In the genomic region with DNA sequence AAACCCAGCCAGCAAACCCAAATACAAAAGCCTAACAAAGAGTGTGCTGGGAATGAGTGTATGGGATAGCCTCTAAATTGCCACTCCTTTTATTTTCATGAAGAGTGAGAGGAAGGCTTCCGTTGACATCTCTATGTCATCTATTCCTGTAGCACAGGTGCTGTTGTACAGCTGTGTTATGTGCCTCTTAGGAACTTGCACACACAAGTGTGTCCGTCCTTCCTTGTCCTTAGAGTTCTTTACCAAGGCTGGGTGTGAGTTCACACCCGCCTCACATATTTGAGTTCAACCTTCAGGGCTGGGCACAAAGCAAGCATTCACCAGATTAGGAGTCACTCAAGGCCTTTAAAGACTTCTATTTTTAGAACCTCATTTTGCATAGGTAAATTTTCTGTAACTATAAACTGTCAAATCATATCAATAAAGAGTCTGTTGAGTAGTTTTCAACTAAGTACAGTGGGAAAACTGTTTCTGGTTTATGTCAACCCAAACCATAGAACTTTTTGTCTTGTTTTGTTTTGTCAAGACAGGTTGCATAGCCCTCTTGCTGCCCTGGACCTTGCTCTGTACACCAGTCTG, we compare ENCODE assay signal across 23 mouse cellular contexts. TPM values are rescaled to one million over a fixed set of nuclear protein-coding genes. Genes with fewer than 3 reads are reported as not detected.
DNase-seq lines count a peak whose midpoint lies in the region; ATAC-seq and TF ChIP-seq lines count a peak whose summit lies in the region.
"Had no signal": no experiment of that assay in that cellular context is flagged by ENCODE, and none has a peak within 500 bp of the region (broad histone marks: within the 10 kb centered on the region; RNA-seq: fewer than 3 reads in every experiment).

No protein-coding gene starts in this region.

- H3K27ac ChIP-seq in left cerebral cortex, adult 2 months: no peak overlapping the region
- H3K27ac ChIP-seq in CH12.LX (ENCODE audit: insufficient read depth, low read depth): peak overlapping the region; percentile 98
- H3K27ac ChIP-seq in stomach, embryonic 16.5 days (ENCODE audit: low read length): peak overlapping the region; percentile 25; the same call in 1 of the 2 replicates
- no peak overlapping the region for H3K27ac ChIP-seq in forebrain, embryonic 15.5 days (replicated peaks)
- H3K27ac ChIP-seq: embryonic facial prominence, embryonic 12.5 days; embryonic facial prominence, embryonic 15.5 days; heart, adult 2 months; heart, embryonic 10.5 days; hindbrain, embryonic 12.5 days; hindbrain, embryonic 15.5 days had no signal

- TF ChIP-seq CTCF in left cerebral cortex, adult 2 months (IDR thresholded peaks at IDR 0.05): no peak
- no peak for TF ChIP-seq CTCF in CH12.LX (conservative IDR thresholded peaks at IDR 0.05 in 1 of 2, IDR thresholded peaks at IDR 0.05 in 1 of 2; ENCODE audit: low read depth in 2 of 2, low read length in 2 of 2)

- H3K4me1 ChIP-seq in CH12.LX (ENCODE audit: control insufficient read depth in 1 of 2, insufficient read depth in 2 of 2): peaks cover 14 to 59% of the 10 kb centered on the region in 2 experiments
- H3K4me1 ChIP-seq in stomach, embryonic 16.5 days (ENCODE audit: control insufficient read depth, insufficient read depth, low read length): peaks cover 13% of the 10 kb centered on the region
- H3K4me1 ChIP-seq in forebrain, embryonic 15.5 days: peaks cover 27% of the 10 kb centered on the region

- ATAC-seq in stomach, embryonic 16.5 days (ENCODE audit: insufficient read depth, low FRiP score): no peak
- ATAC-seq in forebrain, embryonic 15.5 days (replicated peaks): no peak
- ATAC-seq: forebrain, embryonic 14.5 days; Patski had no signal

- dilution Hi-C loops in CH12.LX (cut with MboI; ENCODE audit: extremely low pct_ligation_motif_present, extremely low pct_unique_long_range_greater_than_20kb, low sequenced_read_pairs): no loop called here

- peaks cover 75% of the 10 kb centered on the region for H3K79me2 ChIP-seq in CH12.LX (replicated peaks; ENCODE audit: control insufficient read depth, extremely low read depth, insufficient read depth, poor library complexity, severe bottlenecking)

- H3K36me3 ChIP-seq in CH12.LX (replicated peaks in 1 of 2; ENCODE audit: control insufficient read depth in 1 of 2, insufficient read depth in 1 of 2, low read length in 1 of 2): peaks cover 13 to 25% of the 10 kb centered on the region in 2 experiments
- no peaks in the 10 kb centered on the region for H3K36me3 ChIP-seq in stomach, embryonic 16.5 days (ENCODE audit: control insufficient read depth, insufficient read depth, low read length)
- H3K36me3 ChIP-seq in forebrain, embryonic 15.5 days: no peaks in the 10 kb centered on the region
- H3K36me3 ChIP-seq: embryonic facial prominence, embryonic 12.5 days; embryonic facial prominence, embryonic 15.5 days; G1E; heart, embryonic 10.5 days; hindbrain, embryonic 12.5 days; hindbrain, embryonic 15.5 days had no signal

- TF ChIP-seq RAD21 in CH12.LX (IDR thresholded peaks at IDR 0.05; ENCODE audit: low read depth, low read length): no peak

- no peak for DNase-seq in left cerebral cortex, adult 2 months (ENCODE audit: extremely low spot score in 1 of 2, low spot score in 2 of 2)
- no peak for DNase-seq in left cerebral cortex, adult 8-10 months (ENCODE audit: low spot score in 2 of 2)
- DNase-seq in A20 (ENCODE audit: low read depth, low spot score) (peak; percentile 52), CH12.LX (ENCODE audit: extremely low read depth) (no peak)
- no peak for DNase-seq in urinary bladder, postnatal 14 days (ENCODE audit: low spot score)
- DNase-seq: adrenal gland, adult 2 months; adrenal gland, postnatal 25 days; cerebellum, adult 11-12 months; cerebellum, adult 8-10 months; cerebellum, postnatal 14 days; gastrocnemius, postnatal 25 days; heart, adult 2 months had no signal

- TF ChIP-seq POLR2A in CH12.LX (IDR thresholded peaks at IDR 0.05; ENCODE audit: low read depth, low read length): 0 out of 2 replicates have a peak, but pooled peaks have one; percentile 34

- 66% methylated on average over 3 of the region's 3 CpGs for WGBS in stomach, embryonic 16.5 days
- 87% methylated on average over 3 of the region's 3 CpGs for WGBS in forebrain, embryonic 15.5 days

- intact Hi-C loops in left cerebral cortex, adult 2 months (cut with DNase I): no loop called here

- H3K4me3 ChIP-seq in left cerebral cortex, adult 2 months: peak overlapping the region; percentile 7; the same call in 1 of the 2 replicates
- H3K4me3 ChIP-seq in CH12.LX (replicated peaks in 1 of 3; ENCODE audit: low read depth in 2 of 3, low read length in 2 of 3, poor library complexity in 1 of 3): peak overlapping the region in 2 of 3 experiments; percentile 5 to 50
- no peak overlapping the region for H3K4me3 ChIP-seq in stomach, embryonic 16.5 days (replicated peaks; ENCODE audit: low read length)
- H3K4me3 ChIP-seq in forebrain, embryonic 15.5 days: no peak overlapping the region
- H3K4me3 ChIP-seq: embryonic facial prominence, embryonic 12.5 days; embryonic facial prominence, embryonic 15.5 days; heart, adult 2 months; heart, embryonic 10.5 days; hindbrain, embryonic 12.5 days; hindbrain, embryonic 15.5 days had no signal

- TF ChIP-seq EP300 in CH12.LX (IDR thresholded peaks at IDR 0.05; ENCODE audit: low read length): peak; percentile 53; the same call in 1 of the 2 replicates

- H3K9me3 ChIP-seq in CH12.LX (replicated peaks; ENCODE audit: low read length): no peaks in the 10 kb centered on the region
- no peaks in the 10 kb centered on the region for H3K9me3 ChIP-seq in stomach, embryonic 16.5 days (replicated peaks; ENCODE audit: control insufficient read depth, low read length)
- no peaks in the 10 kb centered on the region for H3K9me3 ChIP-seq in forebrain, embryonic 15.5 days
- H3K9me3 ChIP-seq: embryonic facial prominence, embryonic 12.5 days; embryonic facial prominence, embryonic 15.5 days; G1E; heart, embryonic 10.5 days; hindbrain, embryonic 12.5 days; hindbrain, embryonic 15.5 days had no signal

- in situ Hi-C loops in CH12.LX (cut with MboI; ENCODE audit: low pct_ligation_motif_present, low pct_unique_long_range_greater_than_20kb, low sequenced_read_pairs): no loop called here

- peak overlapping the region; percentile 72 for H3K9ac ChIP-seq in CH12.LX (ENCODE audit: insufficient read depth, low read depth)
- no peak overlapping the region for H3K9ac ChIP-seq in stomach, embryonic 16.5 days (ENCODE audit: low read length)
- no peak overlapping the region for H3K9ac ChIP-seq in forebrain, embryonic 15.5 days (replicated peaks)
- H3K9ac ChIP-seq: embryonic facial prominence, embryonic 12.5 days; embryonic facial prominence, embryonic 15.5 days; hindbrain, embryonic 12.5 days; hindbrain, embryonic 15.5 days had no signal

- H3K27me3 ChIP-seq in CH12.LX (replicated peaks): no peaks in the 10 kb centered on the region
- H3K27me3 ChIP-seq in stomach, embryonic 16.5 days (ENCODE audit: control insufficient read depth, insufficient read depth, low read length): peaks cover 4% of the 10 kb centered on the region; the same call in 1 of the 2 replicates
- H3K27me3 ChIP-seq in forebrain, embryonic 15.5 days: no peaks in the 10 kb centered on the region
- H3K27me3 ChIP-seq: Patski had no signal

- peak overlapping the region; percentile 99 for H3K4me2 ChIP-seq in CH12.LX (ENCODE audit: insufficient read depth, low read depth, poor library complexity, severe bottlenecking)
- H3K4me2 ChIP-seq in stomach, embryonic 16.5 days (ENCODE audit: low read depth, low read length): no peak overlapping the region
- H3K4me2 ChIP-seq in forebrain, embryonic 15.5 days (replicated peaks): no peak overlapping the region
- H3K4me2 ChIP-seq: embryonic facial prominence, embryonic 12.5 days; embryonic facial prominence, embryonic 15.5 days; hindbrain, embryonic 12.5 days; hindbrain, embryonic 15.5 days had no signal

TF ChIP-seq in CH12.LX, 34 proteins besides CTCF, POLR2A, EP300 and RAD21:
- 0 out of 2 replicates have a peak, but pooled peaks have one; percentile 39 for TF ChIP-seq ETS1 (conservative IDR thresholded peaks at IDR 0.05; ENCODE audit: low read depth, low read length)
- TF ChIP-seq TCF12 (IDR thresholded peaks at IDR 0.05; ENCODE audit: low read depth, low read length): 0 out of 2 replicates have a peak, but pooled peaks have one; percentile 7
- no peak for TF ChIP-seq MXI1 (IDR thresholded peaks at IDR 0.05; ENCODE audit: low read depth, low read length)
- 0 out of 2 replicates have a peak, but pooled peaks have one; percentile 31 for TF ChIP-seq IRF4 (IDR thresholded peaks at IDR 0.05; ENCODE audit: low read depth, low read length)
- TF ChIP-seq MAFK (IDR thresholded peaks at IDR 0.05; ENCODE audit: insufficient replicate concordance, low read length): no peak
- no peak for TF ChIP-seq ZNF384 (IDR thresholded peaks at IDR 0.05; ENCODE audit: low read depth, low read length)
- 0 out of 2 replicates have a peak, but pooled peaks have one; percentile 39 for TF ChIP-seq MYC (IDR thresholded peaks at IDR 0.05; ENCODE audit: low read depth, low read length)
- peak; percentile 71 for TF ChIP-seq MEF2A (IDR thresholded peaks at IDR 0.05; ENCODE audit: borderline replicate concordance, low read depth, low read length)
- TF ChIP-seq PAX5 (IDR thresholded peaks at IDR 0.05; ENCODE audit: low read length): no peak
- TF ChIP-seq MAZ (IDR thresholded peaks at IDR 0.05; ENCODE audit: low read depth, low read length): no peak
- TF ChIP-seq CHD2 (IDR thresholded peaks at IDR 0.05; ENCODE audit: low read length): no peak
- TF ChIP-seq POLR2AphosphoS2 (IDR thresholded peaks at IDR 0.05; ENCODE audit: low read depth, low read length): no peak
- TF ChIP-seq JUN (IDR thresholded peaks at IDR 0.05; ENCODE audit: insufficient read depth, low read depth, low read length): no peak
- no peak; the same call in 1 of the 2 replicates for TF ChIP-seq NELFE (IDR thresholded peaks at IDR 0.05; ENCODE audit: low read depth, low read length)
- TF ChIP-seq USF2 (conservative IDR thresholded peaks at IDR 0.05; ENCODE audit: low read depth, low read length): no peak
- TF ChIP-seq RCOR1 (conservative IDR thresholded peaks at IDR 0.05; ENCODE audit: low read depth, low read length): no peak
- TF ChIP-seq SIN3A (IDR thresholded peaks at IDR 0.05; ENCODE audit: low read length): peak; percentile 74
- peak; percentile 52; the same call in 1 of the 2 replicates for TF ChIP-seq TBP (conservative IDR thresholded peaks at IDR 0.05; ENCODE audit: low read depth, low read length)
- TF ChIP-seq JUND (conservative IDR thresholded peaks at IDR 0.05; ENCODE audit: low read depth, low read length): no peak

RNA-seq across cellular contexts. Expression of a gene that starts 5.3 kb away (rescaled TPM):
- total RNA-seq in left cerebral cortex, adult 2 months (2021): 10 to 100 TPM; 80.7 to 92.7 TPM
- 10 to 100 TPM; 54.0 to 59.0 (median 55.3) TPM for total RNA-seq in left cerebral cortex, adult 8-10 months (2022)
- 70.6 and 124 TPM in 2 replicates for total RNA-seq in CH12.LX (2012; rRNA removed)
- 101 and 127 TPM in 2 replicates for total RNA-seq in CH12.LX (2014; rRNA removed)
- polyA plus RNA-seq in CH12.LX (2012; ENCODE audit: insufficient read length, low read depth): 43.0 and 52.7 TPM in 2 replicates
- polyA plus RNA-seq in stomach, embryonic 16.5 days (2015; fragmentation: Nextera tagmentation; extraction: Ambion mirVana): 19.4 and 24.0 TPM in 2 replicates
- polyA plus RNA-seq in forebrain, embryonic 15.5 days (2015; fragmentation: Nextera tagmentation; extraction: Ambion mirVana): 31.7 and 33.2 TPM in 2 replicates
- total RNA-seq: common myeloid progenitor, adult 5-6 weeks; G1E had no signal
- polyA plus RNA-seq: G1E had no signal

Comparison
In these comparisons a context has a peak if more than half of its experiments do, and no peak if none do; other contexts are left out.
1. H3K27ac ChIP-seq: peak in CH12.LX (single experiment) and stomach, embryonic 16.5 days (single experiment); none in left cerebral cortex, adult 2 months (single experiment) and forebrain, embryonic 15.5 days (single experiment).
2. H3K4me3 ChIP-seq: peak in left cerebral cortex, adult 2 months (single experiment) and CH12.LX (2 of 3); none in stomach, embryonic 16.5 days (single experiment) and forebrain, embryonic 15.5 days (single experiment).